ENCODE assay signal across 8 mouse cellular contexts in the genomic region with DNA sequence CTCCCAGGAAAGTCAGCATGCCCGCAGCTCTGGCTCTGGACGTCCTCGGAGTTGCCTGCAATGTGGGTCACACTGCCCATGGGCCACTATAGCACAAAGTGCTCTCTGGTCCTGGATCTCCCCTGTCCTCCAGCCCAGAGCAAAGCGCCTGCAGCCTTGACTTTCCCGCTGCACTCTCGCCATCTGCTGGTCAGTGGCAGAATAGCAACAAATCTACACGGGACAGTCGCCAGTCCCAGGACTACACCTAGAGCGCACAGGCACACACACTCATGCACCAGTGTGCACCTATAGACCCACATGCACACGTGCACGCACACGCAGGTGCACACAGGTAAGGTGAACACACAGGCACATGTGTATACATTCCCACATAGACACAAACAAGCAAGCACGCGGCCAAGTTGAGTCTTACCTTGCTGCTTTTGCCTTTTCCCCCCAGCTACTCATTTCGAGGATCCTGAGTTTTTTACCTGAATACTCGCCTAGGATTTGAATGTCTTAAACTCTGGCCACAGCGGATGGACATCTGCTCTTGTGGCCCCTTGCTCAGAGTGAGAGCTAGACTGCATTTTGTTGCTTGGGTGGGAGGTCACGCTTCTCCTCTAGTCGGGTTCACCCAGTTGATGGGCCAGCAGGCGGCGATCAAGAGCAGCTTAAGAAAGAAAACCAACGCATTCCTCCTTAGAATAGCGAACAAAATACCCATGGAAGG. TPM values are rescaled to one million over a fixed set of nuclear protein-coding genes. Genes with fewer than 3 reads are reported as not detected.
DNase-seq lines count a peak whose midpoint lies in the region; ATAC-seq and TF ChIP-seq lines count a peak whose summit lies in the region.

No protein-coding gene starts in this region.

- peak; percentile 79 for ATAC-seq in forebrain, embryonic 11.5 days (replicated peaks; ENCODE audit: low FRiP score)
- ATAC-seq in heart, postnatal 0 days (ENCODE audit: insufficient read depth, low read depth): peak; percentile 71
- ATAC-seq in liver, embryonic 13.5 days (ENCODE audit: low read depth): peak; percentile 26; the same call in 1 of the 2 replicates
- peak; percentile 75 for ATAC-seq in neural tube, embryonic 12.5 days (ENCODE audit: low FRiP score, low read depth)

- peak; percentile 7 for DNase-seq in CD4-positive helper T cell, adult 2 months (ENCODE audit: low read depth, low spot score)
- DNase-seq in c-Kit-positive CD71-positive TER-119-negative erythroid progenitor cells, embryonic 14.5 days (ENCODE audit: low read depth): peak; percentile 15
- peak; percentile 90 for DNase-seq in forebrain, embryonic 11.5 days (ENCODE audit: low spot score)
- DNase-seq in heart, postnatal 0 days (ENCODE audit: low spot score): peak; percentile 44
- peak; percentile 72 to 85 for DNase-seq in kidney, postnatal 25 days
- DNase-seq in liver, embryonic 13.5 days: peak; percentile 20
- DNase-seq in testis, postnatal 10 days (ENCODE audit: low spot score): peak; percentile 90

- no peaks in the 10 kb centered on the region; the same call in 1 of the 2 replicates for H3K27me3 ChIP-seq in forebrain, embryonic 11.5 days (ENCODE audit: control insufficient read depth, insufficient read depth, low read length)
- H3K27me3 ChIP-seq in heart, postnatal 0 days (ENCODE audit: control insufficient read depth, insufficient read depth, low read length): no peaks in the 10 kb centered on the region
- H3K27me3 ChIP-seq in liver, embryonic 13.5 days: no peaks in the 10 kb centered on the region; the same call in 1 of the 2 replicates
- no peaks in the 10 kb centered on the region for H3K27me3 ChIP-seq in neural tube, embryonic 12.5 days (replicated peaks)

- H3K9me3 ChIP-seq in forebrain, embryonic 11.5 days (ENCODE audit: control insufficient read depth, low read length): no peaks in the 10 kb centered on the region
- H3K9me3 ChIP-seq in heart, postnatal 0 days (replicated peaks; ENCODE audit: control insufficient read depth, low read length): no peaks in the 10 kb centered on the region
- H3K9me3 ChIP-seq in liver, embryonic 13.5 days (replicated peaks): no peaks in the 10 kb centered on the region
- no peaks in the 10 kb centered on the region for H3K9me3 ChIP-seq in neural tube, embryonic 12.5 days

- peak; percentile 92 for TF ChIP-seq CTCF in heart, postnatal 0 days (IDR thresholded peaks at IDR 0.05; ENCODE audit: low read depth)

- H3K4me2 ChIP-seq in forebrain, embryonic 11.5 days (ENCODE audit: low read depth, low read length, severe bottlenecking): peak overlapping the region; percentile 11; the same call in 1 of the 2 replicates
- no peak overlapping the region for H3K4me2 ChIP-seq in heart, postnatal 0 days (ENCODE audit: low read depth, low read length)
- H3K4me2 ChIP-seq in liver, embryonic 13.5 days: no peak overlapping the region
- peak overlapping the region; percentile 44 for H3K4me2 ChIP-seq in neural tube, embryonic 12.5 days (replicated peaks)

- H3K36me3 ChIP-seq in forebrain, embryonic 11.5 days (ENCODE audit: control insufficient read depth, insufficient read depth, low read length): no peaks in the 10 kb centered on the region
- no peaks in the 10 kb centered on the region for H3K36me3 ChIP-seq in heart, postnatal 0 days (replicated peaks; ENCODE audit: control insufficient read depth, insufficient read depth, low read length)
- H3K36me3 ChIP-seq in liver, embryonic 13.5 days: no peaks in the 10 kb centered on the region
- no peaks in the 10 kb centered on the region for H3K36me3 ChIP-seq in neural tube, embryonic 12.5 days

- TF ChIP-seq EP300 in heart, postnatal 0 days (IDR thresholded peaks at IDR 0.05; ENCODE audit: low read depth): no peak

- no peak overlapping the region for H3K4me3 ChIP-seq in forebrain, embryonic 11.5 days (ENCODE audit: low read depth, low read length)
- H3K4me3 ChIP-seq in heart, postnatal 0 days (ENCODE audit: low read depth, low read length): no peak overlapping the region
- no peak overlapping the region for H3K4me3 ChIP-seq in liver, embryonic 13.5 days (replicated peaks)
- H3K4me3 ChIP-seq in neural tube, embryonic 12.5 days: no peak overlapping the region

- no peak overlapping the region for H3K9ac ChIP-seq in forebrain, embryonic 11.5 days (ENCODE audit: low read length)
- no peak overlapping the region for H3K9ac ChIP-seq in heart, postnatal 0 days (replicated peaks; ENCODE audit: low read depth, low read length)
- H3K9ac ChIP-seq in liver, embryonic 13.5 days: no peak overlapping the region
- no peak overlapping the region for H3K9ac ChIP-seq in neural tube, embryonic 12.5 days

- H3K27ac ChIP-seq in forebrain, embryonic 11.5 days (ENCODE audit: low read depth, low read length): no peak overlapping the region
- no peak overlapping the region for H3K27ac ChIP-seq in heart, postnatal 0 days (ENCODE audit: low read depth)
- H3K27ac ChIP-seq in liver, embryonic 13.5 days: no peak overlapping the region
- H3K27ac ChIP-seq in neural tube, embryonic 12.5 days: no peak overlapping the region

- WGBS in forebrain, embryonic 11.5 days: 8% methylated on average over 23 of the region's 23 CpGs
- WGBS in heart, postnatal 0 days: 6% methylated on average over 23 of the region's 23 CpGs
- WGBS in liver, embryonic 13.5 days (ENCODE audit: insufficient replicate concordance): 8% methylated on average over 23 of the region's 23 CpGs
- WGBS in neural tube, embryonic 12.5 days: 8% methylated on average over 23 of the region's 23 CpGs

- peaks cover 3% of the 10 kb centered on the region; the same call in 1 of the 2 replicates for H3K4me1 ChIP-seq in forebrain, embryonic 11.5 days (replicated peaks; ENCODE audit: control insufficient read depth, insufficient read depth, low read length)
- no peaks in the 10 kb centered on the region for H3K4me1 ChIP-seq in heart, postnatal 0 days (ENCODE audit: control insufficient read depth, insufficient read depth)
- no peaks in the 10 kb centered on the region for H3K4me1 ChIP-seq in liver, embryonic 13.5 days (replicated peaks)
- peaks cover 9% of the 10 kb centered on the region; the same call in 1 of the 2 replicates for H3K4me1 ChIP-seq in neural tube, embryonic 12.5 days

RNA-seq across cellular contexts. Expression of gene 4933402J07Rik, which starts 26.9 kb away (rescaled TPM):
- polyA plus RNA-seq in forebrain, embryonic 11.5 days (2014; fragmentation: Nextera tagmentation; extraction: Ambion mirVana): not detected in 2 replicates
- total RNA-seq in heart, postnatal 0 days (2014; rRNA removed; ENCODE audit: low replicate concordance): not detected in 2 replicates
- not detected in 2 replicates for polyA plus RNA-seq in heart, postnatal 0 days (2015; fragmentation: Nextera tagmentation; extraction: Ambion mirVana)
- not detected in 2 replicates for polyA plus RNA-seq in liver, embryonic 13.5 days (2015; fragmentation: Nextera tagmentation; extraction: Ambion mirVana)
- polyA plus RNA-seq in neural tube, embryonic 12.5 days (2016; fragmentation: Nextera tagmentation; extraction: Ambion mirVana): not detected in 2 replicates

Comparison
In these comparisons a context has a peak if more than half of its experiments do, and no peak if none do; other contexts are left out.
1. DNase-seq: peak in every context shown above with its lines; median percentile 90 in forebrain, embryonic 11.5 days; 90 in testis, postnatal 10 days; 78 in kidney, postnatal 25 days; 44 in heart, postnatal 0 days; 20 in liver, embryonic 13.5 days; 15 in c-Kit-positive CD71-positive TER-119-negative erythroid progenitor cells, embryonic 14.5 days; 7 in CD4-positive helper T cell, adult 2 months.
2. ATAC-seq: peak in every context shown above with its lines; median percentile 79 in forebrain, embryonic 11.5 days; 75 in neural tube, embryonic 12.5 days; 71 in heart, postnatal 0 days; 26 in liver, embryonic 13.5 days.
3. H3K4me2 ChIP-seq: peak in forebrain, embryonic 11.5 days (single experiment) and neural tube, embryonic 12.5 days (single experiment); none in heart, postnatal 0 days (single experiment) and liver, embryonic 13.5 days (single experiment).